Mouse (Mus musculus) kidney, postnatal 10 days (tissue): Measurements from ENCODE around the gene Chd1l.
A peak's percentile ranks its signal among the peaks of the same experiment; 100 is the strongest.

Experiments
- DNase-seq: peaks from one replicate; pipeline ENCODE4 v3.0.0; 2021; ENCODE audit warnings: mixed read lengths

The Chd1l gene

DNA sequence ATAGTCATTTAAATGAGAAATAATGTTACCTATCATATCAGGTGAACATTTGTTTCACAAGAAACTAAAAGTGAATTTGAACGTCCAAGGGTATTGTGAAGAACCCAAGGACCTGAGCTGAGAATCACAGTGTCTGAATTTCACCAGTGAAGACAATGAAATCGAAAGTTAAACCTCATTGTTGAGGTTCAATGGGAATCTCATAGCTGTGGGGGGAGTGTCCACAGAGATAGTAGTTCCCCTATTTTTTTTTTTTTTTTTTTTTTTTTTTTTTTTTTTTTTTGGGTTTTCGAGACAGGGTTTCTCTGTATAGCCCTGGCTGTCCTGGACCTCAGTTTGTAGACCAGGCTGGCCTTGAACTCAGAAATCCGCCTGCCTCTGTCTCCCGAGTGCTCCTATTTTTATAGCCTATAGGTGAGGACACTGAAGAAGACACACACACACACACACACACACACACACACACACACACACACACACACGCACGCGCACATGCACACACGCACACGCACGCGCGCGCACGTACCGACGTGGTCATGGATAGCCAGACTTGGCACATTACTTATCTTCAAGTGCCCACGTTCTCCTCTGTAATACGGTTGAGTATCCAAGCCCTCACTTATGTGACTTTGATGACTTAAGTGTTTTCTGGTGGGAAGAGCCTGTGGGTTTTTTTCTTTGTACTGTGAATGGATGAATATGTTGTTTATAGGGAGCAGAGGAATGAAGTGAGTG, 7.3 kb upstream of the Chd1l start:
- DNase-seq, result no peak

DNA sequence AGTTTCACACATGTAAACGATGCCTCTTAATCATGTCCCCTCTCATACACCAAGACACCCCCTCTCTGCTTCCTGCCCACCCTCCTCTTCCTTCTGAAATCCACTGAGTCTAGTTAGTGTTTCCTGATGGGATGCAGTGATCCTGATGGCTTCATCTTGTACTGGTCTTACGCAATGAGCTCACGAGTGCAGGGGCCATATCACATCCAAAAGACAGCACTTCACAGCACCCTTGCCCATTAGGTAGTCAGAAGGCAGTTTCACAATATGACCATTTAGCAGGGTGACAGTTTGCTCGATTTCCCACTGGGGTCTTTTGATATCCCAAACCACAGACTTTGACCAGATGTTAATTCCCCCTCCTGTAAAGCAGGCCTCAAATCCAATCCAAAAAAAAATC, 5.9 kb upstream of the Chd1l start:
- DNase-seq, result no peak

DNA sequence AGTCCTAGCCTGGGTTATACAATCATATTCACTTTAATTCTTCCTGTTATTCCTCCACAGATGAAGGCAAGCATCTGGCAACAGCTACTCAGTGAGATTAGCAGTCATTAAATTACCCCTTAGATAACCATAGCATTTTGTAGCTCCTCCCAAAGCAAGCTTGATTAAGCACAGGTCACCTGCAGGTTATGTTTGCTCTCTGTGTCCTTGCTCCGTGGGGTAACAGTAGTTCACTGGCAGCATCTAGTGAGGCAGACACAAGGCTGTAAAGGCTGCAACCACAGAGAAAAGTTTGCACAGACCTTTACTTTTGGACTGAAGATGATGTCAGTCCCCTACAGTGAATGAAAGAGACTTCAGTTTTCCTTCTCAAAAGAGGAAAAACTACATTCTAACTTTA, 5.2 kb upstream of the Chd1l start:
- DNase-seq, result no peak

DNA sequence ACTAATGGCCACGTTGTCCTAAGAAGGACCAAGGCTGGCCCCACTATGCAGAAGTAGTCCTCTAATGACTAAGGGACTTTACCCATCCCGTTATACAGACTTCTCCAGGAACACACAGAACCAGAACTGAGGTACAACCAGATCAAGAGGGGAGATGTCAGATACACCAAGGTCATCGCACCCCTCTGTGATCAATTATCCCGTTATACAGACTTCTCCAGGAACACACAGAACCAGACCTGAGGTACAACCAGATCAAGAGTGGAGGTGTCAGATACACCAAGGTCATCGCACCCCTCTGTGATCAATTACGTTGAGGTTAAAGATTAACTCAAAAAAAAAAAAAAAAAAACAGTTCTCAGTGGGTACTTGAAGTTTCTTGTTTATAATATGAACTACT, 1.0 kb upstream of the Chd1l start:
- DNase-seq, result no peak

DNA sequence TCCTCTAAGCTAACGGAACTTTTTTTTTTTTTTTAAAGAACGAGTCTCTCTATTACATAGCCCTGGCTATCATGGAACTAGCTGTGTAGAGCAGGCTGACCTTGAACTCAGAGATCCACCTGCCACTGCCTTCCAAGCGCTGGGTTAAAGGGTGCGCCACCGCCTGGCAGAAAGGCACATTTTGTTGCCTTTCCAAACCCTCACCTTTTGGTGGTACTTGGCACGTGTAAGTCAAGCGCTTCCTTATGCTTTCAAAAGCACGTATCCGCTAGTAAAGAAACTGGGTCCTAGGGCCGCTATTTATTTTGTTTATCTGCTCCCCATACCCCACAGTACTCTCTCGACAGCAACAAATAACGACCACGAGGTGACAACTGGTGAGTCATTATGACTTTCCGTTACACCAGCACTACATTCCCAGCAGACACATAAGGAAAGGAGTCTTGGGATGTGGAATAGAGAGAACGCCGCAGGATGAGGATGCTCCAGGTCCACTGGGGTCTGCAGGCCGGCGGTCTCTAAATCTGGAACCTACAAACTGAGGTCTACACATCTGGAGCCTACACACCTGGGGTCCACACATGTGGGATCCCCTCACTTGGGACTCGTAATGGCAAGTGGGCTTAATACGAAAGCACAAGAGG, 680 bp downstream of the Chd1l start:
- DNase-seq, result peak; percentile 46

DNA sequence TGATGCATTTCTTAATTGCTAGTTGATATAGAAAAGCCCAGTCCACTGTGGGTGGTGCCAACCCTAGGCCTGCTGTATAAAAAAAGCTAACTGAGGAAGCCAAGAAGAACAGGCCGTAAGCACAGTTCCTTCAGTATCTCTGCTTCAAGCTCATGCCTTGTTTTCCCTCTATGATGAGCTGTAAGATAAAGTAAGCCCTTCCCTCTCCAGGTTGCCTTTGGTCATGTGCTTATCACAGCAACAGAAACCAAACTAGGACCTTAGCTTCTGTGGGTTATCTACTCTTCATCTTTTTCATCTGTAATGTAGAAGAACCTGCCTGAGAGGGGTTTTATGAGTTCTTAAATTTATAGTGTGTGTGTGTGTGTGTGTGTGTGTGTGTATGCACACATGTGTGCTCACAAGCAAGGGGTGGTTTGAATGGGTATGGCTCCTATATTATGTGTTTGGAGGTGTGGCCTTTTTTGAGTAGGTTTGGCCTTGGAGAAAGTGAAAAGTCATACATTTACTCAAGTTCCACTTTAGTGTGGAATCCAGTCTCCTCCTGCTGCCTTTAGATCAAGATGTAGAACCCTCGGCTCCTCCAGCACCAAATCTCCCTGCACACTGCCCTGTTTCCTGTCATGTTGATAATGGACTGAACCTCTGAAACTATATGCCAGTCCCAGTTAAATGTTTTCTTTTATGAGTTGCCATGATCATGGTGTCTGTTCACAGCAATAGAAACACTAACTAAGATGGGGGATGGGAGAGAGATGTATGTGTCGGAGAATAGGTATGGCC, 9.8 kb downstream of the Chd1l start:
- no peak for DNase-seq

DNA sequence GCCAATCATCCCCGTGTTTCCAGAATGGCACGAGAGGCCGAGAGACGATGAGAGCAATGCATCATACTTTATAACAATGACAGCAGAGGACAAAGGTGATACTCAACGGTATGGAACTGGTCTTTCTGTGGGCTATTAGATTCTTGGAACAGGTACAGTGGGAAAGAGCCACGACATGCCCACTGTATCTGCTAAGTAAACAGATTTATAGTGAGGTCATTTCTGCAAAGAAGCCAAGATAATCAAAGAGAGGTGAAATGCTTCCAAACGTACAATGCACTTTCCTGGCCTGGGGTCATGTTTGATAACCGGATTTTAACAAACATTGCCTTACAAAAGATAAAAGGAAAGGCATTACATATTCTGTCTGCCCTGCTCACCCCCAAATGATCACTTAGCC, 13.2 kb downstream of the Chd1l start:
- DNase-seq, result no peak

DNA sequence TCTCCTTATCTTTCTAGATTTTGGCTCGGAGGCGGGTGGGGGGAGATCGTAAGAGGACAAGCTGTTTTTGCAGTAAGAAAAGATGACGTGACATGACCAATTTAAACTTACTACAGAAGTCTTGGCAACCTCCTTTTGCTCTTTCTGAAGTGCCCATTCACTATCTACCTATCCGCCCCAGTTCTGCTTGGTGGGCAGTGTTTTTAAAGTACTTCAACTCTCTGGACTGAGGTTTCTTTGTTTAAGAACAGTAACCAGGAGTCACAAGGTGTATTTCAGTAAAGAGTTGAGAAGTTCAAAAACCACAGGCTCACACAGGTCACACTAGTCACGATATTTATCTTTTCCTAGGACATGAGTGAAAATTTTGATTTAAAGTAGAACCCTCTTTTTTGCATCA, 14.9 kb downstream of the Chd1l start:
- DNase-seq, result no peak

DNA sequence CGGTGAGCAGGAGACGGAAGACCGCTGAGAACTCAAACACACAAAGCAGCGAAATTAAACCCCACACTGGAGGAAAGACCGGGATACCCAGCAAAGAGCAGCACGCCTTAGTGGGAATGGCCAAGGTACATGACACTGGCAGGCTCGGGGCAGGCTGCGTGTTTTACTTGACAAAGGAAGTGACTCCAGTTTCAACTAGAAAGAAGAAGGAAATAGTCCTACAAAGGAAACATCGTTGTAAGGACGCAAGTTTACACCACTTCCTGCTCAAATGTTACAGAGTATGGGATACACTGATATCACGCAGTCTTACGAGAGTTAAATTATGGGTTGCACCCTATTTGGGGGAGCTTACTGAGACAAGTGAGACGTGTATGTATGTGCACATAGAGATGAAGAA, 15.9 kb downstream of the Chd1l start:
- DNase-seq, result no peak

DNA sequence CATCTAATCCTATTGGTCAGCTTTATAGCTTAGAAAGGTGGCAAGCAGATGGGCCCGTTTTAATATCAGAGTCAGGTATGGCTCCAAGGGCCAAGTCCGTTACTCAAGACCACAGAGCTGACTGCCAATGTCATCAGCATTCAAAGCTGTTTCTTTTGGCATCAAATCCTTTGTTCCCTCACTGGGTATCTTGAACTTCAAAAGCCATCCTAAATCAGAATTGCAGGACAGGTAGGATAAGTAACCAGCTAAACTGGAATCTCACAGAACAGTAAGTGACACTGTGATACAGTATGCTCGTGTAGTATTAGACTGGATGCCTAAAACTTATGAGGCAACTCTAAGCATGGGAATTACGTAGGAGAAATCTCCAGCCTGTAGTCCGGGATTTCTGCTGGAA, 16.9 kb downstream of the Chd1l start:
- no peak for DNase-seq

DNA sequence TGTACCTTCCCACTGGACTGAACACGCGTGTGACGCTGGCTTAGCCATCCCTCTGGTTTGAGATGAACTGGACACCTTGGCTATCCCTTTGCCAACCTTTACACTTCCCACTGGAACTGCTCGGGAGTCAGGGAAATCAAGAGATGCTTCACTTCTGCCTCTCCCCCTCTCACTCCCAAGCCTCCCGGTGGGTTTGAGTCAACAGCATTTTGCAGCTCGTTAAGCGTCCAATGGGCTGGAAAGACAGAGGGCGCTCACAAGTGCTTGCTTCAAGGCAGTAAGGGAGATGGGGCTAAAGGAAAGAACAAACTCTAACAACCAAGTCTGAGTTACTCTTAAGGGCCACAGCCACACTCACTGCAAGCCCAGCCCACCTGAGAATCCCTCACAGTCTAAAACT, 19.3 kb downstream of the Chd1l start:
- no peak for DNase-seq

DNA sequence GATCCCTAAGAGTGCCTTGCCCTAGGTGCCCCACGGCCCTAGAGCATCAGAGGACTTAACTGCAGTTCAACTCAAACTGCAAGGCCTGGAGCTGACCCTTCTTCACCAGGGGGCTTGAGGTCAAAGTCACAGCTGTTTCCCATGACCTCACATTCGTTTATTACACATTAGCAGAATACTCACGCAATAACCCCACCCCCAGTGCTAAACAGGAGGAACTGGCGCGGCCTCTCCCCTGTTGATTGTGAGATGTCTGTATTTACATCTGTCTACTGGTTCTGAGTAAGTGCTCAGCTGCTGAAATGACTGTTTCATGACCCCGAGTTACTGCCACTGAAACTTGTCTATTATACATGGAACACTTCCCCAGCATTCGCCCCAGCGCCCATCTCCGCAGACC, 22.3 kb downstream of the Chd1l start:
- DNase-seq, result no peak

DNA sequence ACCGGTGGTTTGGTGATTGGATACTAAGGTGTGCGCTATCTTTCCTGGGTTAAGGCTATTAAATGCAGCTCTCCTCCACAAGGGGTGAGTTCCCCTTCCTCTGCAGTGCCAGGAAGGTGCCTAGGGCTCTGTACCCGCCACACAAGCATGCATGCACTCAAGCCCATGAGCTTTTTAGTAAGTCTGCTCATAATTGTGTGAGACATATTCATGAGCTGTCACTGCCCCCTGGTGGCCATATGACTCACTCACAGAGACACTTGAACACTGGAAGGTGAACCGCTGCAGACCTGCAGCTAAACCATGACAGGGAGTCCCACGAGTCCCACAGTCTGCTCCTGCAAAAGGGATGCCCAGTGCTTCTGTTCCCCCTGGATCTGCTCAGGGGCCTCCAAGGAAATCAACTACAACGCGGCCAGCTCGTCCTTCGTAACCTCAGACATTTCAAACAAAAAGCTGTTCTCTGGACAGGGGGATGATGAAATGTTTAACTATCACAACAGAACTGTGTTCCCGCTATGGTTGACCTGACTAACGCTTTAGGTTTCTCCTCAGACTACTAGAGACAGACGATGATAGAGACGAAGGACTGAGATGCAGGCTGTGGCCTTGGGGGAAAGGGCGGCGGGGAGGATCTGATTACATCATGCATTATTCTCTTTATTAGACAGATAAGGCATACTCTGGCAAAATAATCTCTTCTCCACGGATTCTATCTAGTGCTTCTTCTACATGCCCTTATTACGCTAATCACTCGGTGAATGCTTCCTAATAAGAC, 24.4 kb downstream of the Chd1l start:
- DNase-seq, result peak; percentile 89

DNA sequence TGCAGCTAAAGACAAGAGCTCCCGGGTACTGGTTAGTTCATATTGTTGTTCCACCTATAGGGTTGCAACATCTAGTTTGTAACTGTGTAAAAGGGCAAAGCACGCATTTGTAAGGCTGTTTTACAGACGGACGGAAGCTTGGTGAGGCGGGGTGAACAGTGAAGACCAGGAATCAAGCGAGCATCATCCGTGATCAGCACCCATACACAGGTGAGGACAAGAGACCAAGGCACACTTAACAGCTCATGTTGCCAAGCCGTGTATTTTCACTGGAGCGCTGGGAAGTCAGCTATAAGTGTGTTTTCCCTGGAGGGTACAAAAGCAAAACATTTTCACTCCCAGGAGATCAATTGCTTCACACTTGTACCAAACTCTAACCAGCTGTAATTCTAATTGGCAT, 36.2 kb downstream of the Chd1l start:
- no peak for DNase-seq

DNA sequence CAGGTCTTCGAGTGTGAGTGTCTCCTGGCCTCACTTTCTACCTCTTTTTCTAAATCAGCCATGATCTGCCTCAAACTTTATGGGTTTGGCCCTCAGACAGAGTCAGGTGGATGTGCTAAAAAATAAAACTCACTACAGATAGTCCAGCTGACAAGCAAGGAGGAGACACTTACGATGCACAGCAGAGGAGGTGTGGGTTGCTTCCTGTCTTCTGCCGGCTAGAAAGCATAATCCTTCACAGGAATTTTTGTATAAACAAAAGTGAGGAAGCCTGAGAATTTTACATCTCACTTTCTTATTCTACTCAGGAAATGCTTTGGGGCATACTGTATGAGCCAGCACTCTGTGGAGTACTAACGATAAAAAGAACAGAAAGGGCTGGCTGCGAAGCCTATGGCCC, 45.4 kb downstream of the Chd1l start:
- no peak for DNase-seq

DNA sequence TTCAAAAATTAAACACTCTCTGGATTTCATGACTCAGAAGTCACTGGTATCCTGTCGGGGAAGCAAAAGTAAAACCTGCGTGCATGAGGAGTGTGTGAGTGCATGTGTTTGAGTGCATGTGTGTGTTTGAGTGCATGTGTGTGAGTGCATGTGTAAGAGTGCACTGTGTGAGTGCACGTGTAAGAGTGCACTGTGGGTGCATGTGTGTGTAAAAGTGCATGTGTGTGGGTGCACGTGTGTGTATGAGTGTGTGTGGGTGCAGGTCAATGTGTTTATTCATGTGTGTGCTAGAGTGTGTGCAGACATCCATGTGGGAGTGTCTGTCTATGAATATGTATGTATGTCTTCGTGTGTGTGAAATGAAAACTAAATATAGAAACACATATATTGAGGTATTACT, 51.4 kb downstream of the Chd1l start:
- DNase-seq, result no peak

DNA sequence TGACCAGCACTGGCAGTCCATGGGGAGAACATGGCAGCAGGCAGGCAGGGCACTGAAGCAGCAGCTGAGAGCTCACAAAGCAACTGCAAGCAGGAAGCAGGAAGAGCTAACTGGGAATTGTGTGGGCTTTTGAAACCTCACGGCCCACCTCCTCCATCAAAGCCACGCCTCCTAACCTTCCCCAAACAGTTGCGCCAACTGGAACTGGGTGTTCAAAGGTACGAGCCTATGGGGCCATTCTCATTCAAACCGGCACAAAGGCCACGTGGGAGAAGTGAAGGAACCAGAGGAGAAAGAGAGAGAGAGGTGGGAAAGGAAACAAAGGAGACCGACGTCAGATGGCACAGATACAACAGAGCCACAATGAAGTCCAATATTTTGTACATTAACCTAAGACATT, 63.8 kb downstream of the Chd1l start:
- no peak for DNase-seq

DNA sequence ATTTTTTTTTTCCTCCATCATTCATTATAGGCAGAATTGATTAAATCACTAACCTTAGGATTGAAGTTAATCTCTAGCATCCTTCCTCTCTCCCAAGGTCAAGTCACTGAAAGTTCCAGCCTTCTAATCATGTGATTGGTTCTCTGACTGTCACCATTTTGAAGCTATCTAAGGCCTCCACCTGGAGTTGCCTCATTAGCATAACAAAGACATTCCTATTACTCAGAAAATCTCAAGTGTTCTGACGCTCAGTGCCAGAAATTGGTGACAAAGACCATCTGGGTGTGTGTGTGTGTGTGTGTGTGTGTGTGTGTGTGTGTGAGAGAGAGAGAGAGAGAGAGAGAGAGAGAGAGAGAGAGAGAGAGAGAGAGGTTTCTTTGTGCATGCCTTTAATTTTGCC, 69.8 kb downstream of the Chd1l start:
- DNase-seq, result no peak

DNA sequence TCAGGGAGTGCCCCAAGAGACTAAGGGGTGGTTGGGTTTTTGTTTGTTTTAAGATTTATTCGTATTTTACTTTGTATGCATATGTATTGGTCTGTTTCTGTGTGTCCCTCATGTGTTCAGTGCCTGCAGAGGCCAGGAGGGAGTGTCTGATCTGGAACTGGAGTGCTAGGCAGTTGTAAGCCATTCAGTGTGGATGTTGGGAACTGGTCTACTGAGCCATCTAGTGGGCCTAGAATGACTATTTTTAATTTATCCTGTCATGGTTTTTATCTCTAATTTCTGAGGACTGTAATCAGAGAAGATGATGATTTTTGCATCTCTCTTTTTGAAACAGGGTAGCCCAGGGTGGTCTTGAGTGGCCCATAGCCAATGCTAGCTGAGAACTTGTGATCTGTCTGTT, 71.4 kb downstream of the Chd1l start:
- no peak for DNase-seq

DNA sequence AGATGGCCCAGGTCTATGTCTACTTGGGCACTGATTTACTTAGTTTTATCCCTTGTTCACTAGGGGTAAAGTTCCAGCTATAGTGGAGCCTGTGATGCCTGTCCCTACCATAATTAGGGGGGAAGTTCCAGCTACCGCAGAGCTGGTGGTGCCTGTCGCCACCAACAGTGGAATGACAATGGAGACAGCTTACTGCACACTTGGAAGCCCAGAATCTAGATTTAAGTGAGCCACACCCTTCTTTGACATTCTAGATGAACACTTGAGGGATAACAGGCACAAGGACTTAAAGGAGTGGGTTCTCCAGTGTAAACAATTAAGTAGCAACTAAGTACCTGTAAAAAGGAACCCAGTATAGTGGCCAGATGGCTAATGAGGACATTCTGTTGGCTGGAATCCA, 73.0 kb downstream of the Chd1l start:
- DNase-seq, result no peak

DNA sequence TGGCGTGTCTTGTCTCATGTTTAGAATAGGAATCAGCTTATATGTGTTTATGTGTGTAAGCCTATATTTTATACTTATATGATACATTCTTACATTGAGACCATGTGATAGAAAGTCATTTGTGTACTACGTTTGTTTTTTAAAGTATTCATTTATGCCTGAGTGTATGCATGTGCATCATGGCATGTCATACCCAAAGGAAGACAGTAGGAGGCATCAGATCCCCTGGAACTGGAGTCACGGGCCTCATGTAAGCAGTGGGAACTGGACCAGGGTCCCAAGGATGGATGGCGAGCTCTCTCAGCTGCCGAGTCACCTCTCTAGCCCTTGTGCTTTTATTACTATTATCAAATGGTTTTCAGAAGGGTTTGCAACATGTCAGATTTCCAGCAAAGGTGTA, 74.3 kb downstream of the Chd1l start:
- DNase-seq, result no peak

DNA sequence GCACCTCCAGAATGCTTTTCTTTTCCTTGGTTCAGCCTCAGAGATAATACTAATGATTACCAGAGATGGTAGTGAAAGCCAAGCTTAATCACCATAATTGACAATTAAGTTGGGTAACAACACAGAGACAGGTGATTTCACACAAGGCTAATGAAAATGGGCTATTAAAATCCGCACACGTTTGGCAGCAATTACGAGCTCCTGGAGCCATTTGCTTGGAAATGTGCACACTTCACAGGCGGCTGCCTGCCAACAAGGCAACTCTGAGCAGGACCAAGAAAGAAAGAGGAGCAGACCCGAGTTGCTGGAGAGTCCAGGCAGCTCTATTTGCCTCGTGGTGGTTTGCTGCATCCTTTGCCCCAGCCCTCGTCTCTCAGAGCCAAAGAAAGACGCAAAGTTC, 84.5 kb downstream of the Chd1l start:
- no peak for DNase-seq

DNA sequence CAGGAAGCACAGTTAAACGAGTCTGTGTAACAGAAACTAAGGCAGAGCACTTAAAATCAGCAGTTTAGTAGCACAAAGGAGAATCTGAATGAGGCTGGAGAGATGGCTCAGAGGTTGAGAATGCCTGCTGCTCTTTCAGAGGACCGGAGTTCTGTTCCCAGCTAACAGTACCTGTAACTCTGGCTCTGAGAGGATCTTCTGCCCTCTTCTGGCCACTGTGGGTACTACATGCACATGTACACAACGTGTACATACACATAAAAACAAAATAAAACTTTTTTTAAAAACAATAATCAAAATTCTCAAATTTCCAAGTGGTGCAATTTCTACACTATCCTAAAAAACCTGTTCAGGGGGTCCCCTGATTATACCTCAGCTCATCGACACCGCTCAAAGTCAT, 85.2 kb downstream of the Chd1l start:
- peak; percentile 29 for DNase-seq
